Mouse (Mus musculus): ENCODE measurements at regions not wholly inside any gene's neighbourhood (a gene's known extent, or its start where the extent isn't known, plus 50 kb on each side); places are given as distances from the start of the nearest gene placed in this dataset.

DNA sequence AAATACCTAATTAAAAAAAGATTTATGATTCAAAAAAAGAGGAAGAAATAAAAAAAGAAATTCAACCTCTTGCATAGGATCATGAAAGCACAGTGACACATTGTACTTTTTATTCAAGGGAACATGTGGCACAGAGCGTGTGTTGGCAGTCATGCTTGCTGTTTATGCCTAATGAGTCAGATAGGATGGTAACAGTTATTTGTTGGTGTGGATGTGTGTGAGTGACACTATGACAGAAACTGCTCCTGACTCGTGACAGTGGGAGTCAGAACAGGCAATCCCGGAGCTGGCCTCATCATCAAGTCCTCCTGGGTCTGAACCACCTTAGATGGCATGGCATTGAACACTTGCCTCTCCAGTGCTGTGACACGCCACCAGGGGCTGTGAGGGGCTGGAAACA lies 261.4 kb downstream of the Pax1 start:
- no peaks in the 10 kb centered on the region for H3K36me3 ChIP-seq (ENCODE audit: control insufficient read depth, insufficient read depth, low read length)
- no peak overlapping the region for H3K4me3 ChIP-seq (ENCODE audit: insufficient read depth, low read depth, low read length)
- DNase-seq = no peak
- no peaks in the 10 kb centered on the region for H3K27me3 ChIP-seq (replicated peaks; ENCODE audit: control insufficient read depth, insufficient read depth, low read length)
- WGBS = 83% methylated on average over 4 of the region's 4 CpGs
- TF ChIP-seq CTCF (conservative IDR thresholded peaks at IDR 0.05; ENCODE audit: insufficient read depth, insufficient read length, low read depth, low read length) (no peak), POLR2A (IDR thresholded peaks at IDR 0.05; ENCODE audit: low read depth, low read length) (no peak)
- no peak overlapping the region for H3K27ac ChIP-seq (ENCODE audit: insufficient read depth, low read depth, low read length)
- no peaks in the 10 kb centered on the region for H3K4me1 ChIP-seq (ENCODE audit: control insufficient read depth, insufficient read depth, low read length)

DNA sequence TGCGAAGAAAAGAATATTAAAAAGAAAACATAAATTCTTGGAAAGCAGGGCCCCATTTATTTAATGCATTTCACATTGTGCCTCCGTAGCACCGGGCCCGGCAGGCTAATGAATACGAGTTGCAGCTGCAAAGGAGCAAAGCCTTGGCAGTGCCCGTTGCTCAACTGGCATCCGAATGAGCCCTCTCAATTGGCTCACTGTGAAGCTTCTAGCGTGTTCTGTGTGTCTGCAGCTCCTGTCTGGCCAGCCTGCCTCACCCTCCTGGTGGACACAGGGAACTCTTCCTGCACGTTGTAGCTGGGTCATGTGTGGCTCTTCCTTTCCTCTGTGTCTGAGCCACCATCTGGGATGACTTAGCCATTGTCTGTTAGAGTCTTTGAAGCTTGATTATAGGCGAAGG lies 256.1 kb downstream of the Pax1 start:
- H3K4me3 ChIP-seq (ENCODE audit: insufficient read depth, low read depth, low read length) = no peak overlapping the region
- TF ChIP-seq CTCF (conservative IDR thresholded peaks at IDR 0.05; ENCODE audit: insufficient read depth, insufficient read length, low read depth, low read length) = no peak
- TF ChIP-seq POLR2A (IDR thresholded peaks at IDR 0.05; ENCODE audit: low read depth, low read length) = no peak
- no peaks in the 10 kb centered on the region for H3K36me3 ChIP-seq (ENCODE audit: control insufficient read depth, insufficient read depth, low read length)
- no peak overlapping the region for H3K27ac ChIP-seq (ENCODE audit: insufficient read depth, low read depth, low read length)
- no peak for DNase-seq
- no peaks in the 10 kb centered on the region for H3K27me3 ChIP-seq (replicated peaks; ENCODE audit: control insufficient read depth, insufficient read depth, low read length)
- 76% methylated on average over 10 of the region's 10 CpGs for WGBS
- H3K4me1 ChIP-seq (ENCODE audit: control insufficient read depth, insufficient read depth, low read length) = no peaks in the 10 kb centered on the region

DNA sequence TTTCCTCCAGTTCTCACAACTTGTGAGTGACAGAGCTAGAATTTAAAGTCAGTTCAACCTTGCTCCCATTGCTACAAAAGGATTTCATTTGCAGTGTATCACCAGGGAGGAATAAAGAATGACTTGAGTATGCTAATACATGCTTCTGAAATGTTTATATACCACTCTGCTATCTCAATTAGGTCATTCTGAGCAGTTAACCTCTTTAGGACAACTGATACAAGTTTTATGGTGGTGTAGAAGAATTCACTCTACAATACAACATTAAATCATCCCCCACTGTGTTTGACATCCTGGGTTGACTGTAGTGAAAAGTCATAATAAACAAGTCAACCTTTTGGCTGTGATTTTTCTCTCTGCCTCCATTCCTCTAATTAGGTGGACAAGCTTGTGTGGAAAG lies 248.6 kb downstream of the Pax1 start:
- TF ChIP-seq CTCF (conservative IDR thresholded peaks at IDR 0.05; ENCODE audit: insufficient read depth, insufficient read length, low read depth, low read length) (no peak), POLR2A (IDR thresholded peaks at IDR 0.05; ENCODE audit: low read depth, low read length) (no peak)
- no peak overlapping the region for H3K27ac ChIP-seq (ENCODE audit: insufficient read depth, low read depth, low read length)
- H3K4me1 ChIP-seq (ENCODE audit: control insufficient read depth, insufficient read depth, low read length) = no peaks in the 10 kb centered on the region
- no peaks in the 10 kb centered on the region for H3K36me3 ChIP-seq (ENCODE audit: control insufficient read depth, insufficient read depth, low read length)
- H3K4me3 ChIP-seq (ENCODE audit: insufficient read depth, low read depth, low read length) = no peak overlapping the region
- no peak for DNase-seq
- no peaks in the 10 kb centered on the region for H3K27me3 ChIP-seq (replicated peaks; ENCODE audit: control insufficient read depth, insufficient read depth, low read length)

DNA sequence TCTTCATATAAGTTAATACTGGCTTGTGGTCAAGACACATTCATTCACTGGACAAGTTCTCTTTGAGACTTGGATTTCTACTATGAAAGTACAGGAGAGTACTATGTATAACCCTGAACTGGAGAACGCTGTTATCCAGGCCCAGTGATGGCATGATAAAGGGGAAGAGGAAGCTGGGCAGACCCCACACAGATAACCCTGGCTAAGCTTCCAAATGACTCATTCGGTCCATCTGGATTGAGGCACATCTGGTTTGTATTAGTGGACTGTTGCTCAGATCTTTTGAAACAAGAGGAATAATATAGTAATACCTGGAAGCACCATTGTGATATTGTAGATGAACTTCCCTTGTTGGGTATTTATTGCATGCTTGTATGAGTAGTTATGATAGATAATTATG lies 239.9 kb downstream of the Pax1 start:
- Histone ChIP-seq H3K36me3 (ENCODE audit: control insufficient read depth, insufficient read depth, low read length) (no peaks in the 10 kb centered on the region), H3K4me3 (ENCODE audit: insufficient read depth, low read depth, low read length) (no peak overlapping the region), H3K27me3 (replicated peaks; ENCODE audit: control insufficient read depth, insufficient read depth, low read length) (no peaks in the 10 kb centered on the region; the same call in 1 of the 2 replicates), H3K27ac (ENCODE audit: insufficient read depth, low read depth, low read length) (no peak overlapping the region), H3K4me1 (ENCODE audit: control insufficient read depth, insufficient read depth, low read length) (no peaks in the 10 kb centered on the region)
- TF ChIP-seq CTCF (conservative IDR thresholded peaks at IDR 0.05; ENCODE audit: insufficient read depth, insufficient read length, low read depth, low read length) (no peak), POLR2A (IDR thresholded peaks at IDR 0.05; ENCODE audit: low read depth, low read length) (no peak)
- WGBS = 62% methylated on average over 2 of the region's 2 CpGs
- no peak for DNase-seq

DNA sequence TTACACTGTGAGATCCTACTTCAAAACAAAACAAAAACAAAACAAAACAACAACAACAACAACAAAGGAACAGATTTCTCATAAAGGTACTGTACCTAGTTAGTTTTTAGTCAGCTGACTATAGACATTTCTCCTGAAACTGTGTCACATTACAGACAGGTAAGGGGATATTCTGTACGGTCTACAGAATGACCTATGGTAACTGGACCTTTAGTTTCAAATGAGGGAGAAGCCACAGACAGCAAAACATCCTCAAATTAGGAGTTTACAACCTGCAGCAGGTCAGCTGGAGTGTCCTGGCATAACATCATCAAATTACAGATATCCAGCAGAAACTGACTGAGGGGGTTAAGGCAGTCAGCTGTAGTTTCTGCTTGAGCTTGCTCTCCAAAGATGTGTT lies 210.7 kb downstream of the Pax1 start:
- DNase-seq = no peak
- 35% methylated on average over 1 of the region's 1 CpGs for WGBS
- Histone ChIP-seq H3K4me3 (ENCODE audit: insufficient read depth, low read depth, low read length) (no peak overlapping the region), H3K27me3 (replicated peaks; ENCODE audit: control insufficient read depth, insufficient read depth, low read length) (no peaks in the 10 kb centered on the region), H3K27ac (ENCODE audit: insufficient read depth, low read depth, low read length) (no peak overlapping the region), H3K36me3 (ENCODE audit: control insufficient read depth, insufficient read depth, low read length) (no peaks in the 10 kb centered on the region), H3K4me1 (ENCODE audit: control insufficient read depth, insufficient read depth, low read length) (no peaks in the 10 kb centered on the region)
- TF ChIP-seq CTCF (conservative IDR thresholded peaks at IDR 0.05; ENCODE audit: insufficient read depth, insufficient read length, low read depth, low read length) = no peak
- no peak for TF ChIP-seq POLR2A (IDR thresholded peaks at IDR 0.05; ENCODE audit: low read depth, low read length)

DNA sequence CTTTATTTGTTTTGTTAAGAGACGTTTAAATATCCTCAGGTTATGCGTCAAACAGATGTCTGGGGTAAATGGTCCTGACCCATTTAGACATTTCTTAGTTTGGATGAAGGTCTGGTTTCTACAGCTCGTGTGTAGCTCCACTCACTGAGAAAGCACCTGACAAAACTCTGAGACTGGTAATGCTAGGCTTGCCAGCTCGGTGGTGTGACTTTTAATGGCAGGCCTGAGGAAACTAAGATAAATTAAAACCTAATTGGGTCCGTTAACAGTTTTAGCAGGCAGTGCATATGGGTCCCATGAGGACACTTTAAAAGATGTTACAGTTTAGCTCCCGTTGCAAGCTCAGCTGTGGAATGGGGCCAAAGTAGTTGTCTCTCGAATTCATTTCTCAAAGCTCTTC lies 199.5 kb downstream of the Pax1 start:
- H3K36me3 ChIP-seq (ENCODE audit: control insufficient read depth, insufficient read depth, low read length) = no peaks in the 10 kb centered on the region
- H3K4me1 ChIP-seq (ENCODE audit: control insufficient read depth, insufficient read depth, low read length) = no peaks in the 10 kb centered on the region
- no peaks in the 10 kb centered on the region for H3K27me3 ChIP-seq (replicated peaks; ENCODE audit: control insufficient read depth, insufficient read depth, low read length)
- H3K4me3 ChIP-seq (ENCODE audit: insufficient read depth, low read depth, low read length) = no peak overlapping the region
- 35% methylated on average over 7 of the region's 7 CpGs for WGBS
- DNase-seq = no peak
- TF ChIP-seq CTCF (conservative IDR thresholded peaks at IDR 0.05; ENCODE audit: insufficient read depth, insufficient read length, low read depth, low read length) (no peak), POLR2A (IDR thresholded peaks at IDR 0.05; ENCODE audit: low read depth, low read length) (no peak)
- no peak overlapping the region for H3K27ac ChIP-seq (ENCODE audit: insufficient read depth, low read depth, low read length)

DNA sequence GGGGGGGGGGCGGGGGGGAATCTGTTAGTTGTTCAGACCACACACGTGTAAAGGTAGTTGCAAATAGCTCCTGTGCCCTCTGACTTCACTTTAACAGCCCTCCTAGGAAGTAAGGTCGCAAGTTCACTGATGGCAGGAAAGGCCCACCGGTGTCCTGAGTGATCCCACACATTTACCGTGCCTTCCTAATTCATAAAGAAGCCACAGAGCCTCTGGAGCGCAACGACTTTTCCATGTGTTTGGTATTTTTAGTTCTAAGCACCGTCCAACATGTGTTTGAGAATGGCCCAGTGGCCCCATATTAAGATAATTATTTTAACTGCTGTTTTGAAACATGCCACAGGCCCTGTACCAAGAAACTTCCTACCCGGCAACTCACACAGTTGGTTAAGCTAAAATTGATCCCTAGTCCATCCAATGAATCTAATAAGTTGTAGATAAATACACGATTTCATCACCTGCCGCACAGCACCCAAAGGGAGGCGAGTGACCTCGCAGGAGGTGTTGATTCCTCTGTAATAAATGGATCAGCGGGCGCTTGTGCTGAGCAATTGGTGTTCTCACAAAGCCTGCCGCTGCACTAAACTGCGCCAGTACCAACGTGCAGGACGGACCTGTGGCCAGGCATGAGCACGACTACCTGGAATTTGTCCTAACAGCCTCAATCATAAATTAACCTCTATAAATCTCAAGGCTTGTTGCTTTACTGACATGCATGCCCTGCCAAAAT lies 198.9 kb downstream of the Pax1 start:
- DNase-seq = no peak
- no peak overlapping the region for H3K27ac ChIP-seq (ENCODE audit: insufficient read depth, low read depth, low read length)
- no peaks in the 10 kb centered on the region for H3K27me3 ChIP-seq (replicated peaks; ENCODE audit: control insufficient read depth, insufficient read depth, low read length)
- H3K36me3 ChIP-seq (ENCODE audit: control insufficient read depth, insufficient read depth, low read length) = no peaks in the 10 kb centered on the region
- H3K4me1 ChIP-seq (ENCODE audit: control insufficient read depth, insufficient read depth, low read length) = no peaks in the 10 kb centered on the region
- H3K4me3 ChIP-seq (ENCODE audit: insufficient read depth, low read depth, low read length) = no peak overlapping the region
- no peak for TF ChIP-seq CTCF (conservative IDR thresholded peaks at IDR 0.05; ENCODE audit: insufficient read depth, insufficient read length, low read depth, low read length)
- TF ChIP-seq POLR2A (IDR thresholded peaks at IDR 0.05; ENCODE audit: low read depth, low read length) = no peak
- 54% methylated on average over 20 of the region's 20 CpGs for WGBS
